Mouse (Mus musculus) adrenal gland, postnatal 14 days (tissue): ENCODE results near the gene Gm4491. TPM values are rescaled to one million over a fixed set of nuclear protein-coding genes. Genes with fewer than 3 reads are reported as not detected.
A peak's percentile ranks its signal among the peaks of the same experiment; 100 is the strongest.

Experiments
- DNase-seq: peaks from one replicate; pipeline ENCODE4 v3.0.0; 2021; ENCODE audit warnings: mixed read lengths
- long read RNA-seq, 2 experiments: library from polyadenylated mRNA; stranded (forward); transcript quantifications; one replicate each; pipeline ENCODE4 v2.0.0; 2021
- total RNA-seq: library from RNA; stranded (reverse); gene quantifications from 2 replicates; pipeline ENCODE4 v1.2.3, GENCODE M21; 2021

Gm4491 gene
- total RNA-seq, result not detected in 2 replicates
- long read RNA-seq, experiment 1, result 0 reads
- long read RNA-seq, experiment 2, result 0 reads

DNA sequence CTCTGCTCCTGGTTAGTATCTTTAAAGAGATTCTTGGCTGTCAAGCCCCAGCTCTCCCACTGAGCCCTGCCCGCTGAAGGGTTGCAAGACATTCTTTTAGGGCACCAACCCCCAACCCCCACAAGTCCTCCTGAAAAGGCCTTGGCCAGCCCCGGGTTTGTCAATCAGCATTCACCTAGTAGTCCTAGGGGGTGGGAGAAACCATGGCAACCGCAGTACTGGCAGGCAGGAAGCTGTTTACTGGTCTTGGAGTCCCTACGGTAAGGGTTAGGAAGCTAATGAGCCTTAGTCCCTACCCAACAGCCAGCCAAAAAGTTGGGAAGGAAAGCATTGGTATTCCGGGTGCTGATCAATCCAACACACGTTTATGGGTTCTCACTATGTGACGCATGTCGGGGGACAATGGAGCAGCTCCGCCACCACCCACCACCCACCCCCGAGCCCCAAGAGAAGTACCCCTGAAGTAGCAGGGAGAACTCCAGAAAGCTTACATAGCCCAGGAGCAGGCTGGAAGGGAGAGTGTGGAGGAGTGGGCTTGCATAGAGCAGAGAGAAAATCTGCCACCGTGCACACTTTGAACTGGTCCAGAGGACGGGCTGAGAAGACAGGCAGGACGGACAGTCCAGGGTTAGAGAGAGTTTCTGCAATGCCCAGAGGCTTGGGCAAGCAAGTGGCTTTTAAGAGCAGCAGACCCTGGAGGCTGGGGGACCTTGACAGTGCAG is at the start of gene Gm4491:
Gene Gm4491 (minus strand): TSS at position 61 of the 722 bp plus-strand sequence.
- no peak for DNase-seq

DNA sequence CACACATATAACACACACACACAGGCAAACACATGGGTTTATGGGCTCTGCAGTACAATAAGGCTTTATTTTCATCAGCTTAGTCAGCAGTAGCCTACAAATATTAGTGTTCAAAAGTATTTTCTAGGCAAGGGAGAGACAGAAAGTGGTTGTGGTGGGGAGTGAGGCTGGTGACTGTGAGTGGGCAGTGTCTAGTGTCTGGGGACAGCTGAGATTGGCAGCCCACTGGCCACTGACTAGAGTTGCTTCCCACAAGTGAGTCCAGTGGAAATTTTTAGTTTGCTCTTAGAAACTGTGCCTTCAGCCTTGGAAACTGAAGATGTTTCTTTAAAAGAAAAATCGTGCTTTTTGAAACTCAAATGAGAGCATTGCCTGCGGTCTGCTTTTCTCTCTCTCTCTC is 46.1 kb upstream of the Gm4491 start:
- peak; percentile 17 for DNase-seq

DNA sequence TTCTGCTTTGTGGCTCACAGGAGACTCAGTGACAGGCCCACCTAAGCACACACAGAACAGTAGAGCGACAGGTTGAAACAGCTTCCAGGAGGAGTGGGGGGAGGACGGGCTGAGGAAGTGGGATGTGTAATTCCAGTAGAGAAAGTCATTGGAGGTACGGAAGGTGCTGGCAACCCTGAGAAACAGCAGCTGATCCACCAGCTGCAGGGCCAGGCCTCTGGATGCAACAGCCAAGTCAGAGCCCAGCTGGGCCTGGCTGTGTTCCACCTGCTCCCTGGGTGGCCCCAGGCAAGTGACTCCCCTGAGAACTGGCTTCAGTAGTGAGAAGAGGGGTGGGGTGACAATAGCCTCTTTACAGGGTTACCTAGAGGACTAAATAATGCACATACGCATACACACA is 45.5 kb upstream of the Gm4491 start:
- peak; percentile 63 for DNase-seq

DNA sequence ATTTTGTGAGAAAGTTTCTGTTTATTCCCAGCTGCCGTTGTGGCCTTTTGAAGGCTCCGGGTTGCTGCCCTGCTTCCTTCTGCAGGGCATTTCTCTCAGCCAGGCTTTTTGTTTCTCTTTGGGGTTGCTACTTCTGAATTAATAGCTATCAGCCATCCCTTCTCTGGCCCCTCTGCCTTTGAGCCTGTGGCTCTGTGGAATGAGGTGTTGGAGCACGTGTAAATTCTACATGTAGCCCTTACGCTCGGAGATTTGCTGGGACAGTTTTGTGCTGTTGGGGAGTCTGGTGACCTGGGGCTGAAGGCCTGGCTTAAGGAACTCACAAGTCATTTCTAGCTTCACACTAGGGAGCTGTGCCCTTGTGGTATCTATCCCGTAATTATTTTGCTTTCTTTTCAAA is 39.2 kb upstream of the Gm4491 start:
- DNase-seq, result no peak

DNA sequence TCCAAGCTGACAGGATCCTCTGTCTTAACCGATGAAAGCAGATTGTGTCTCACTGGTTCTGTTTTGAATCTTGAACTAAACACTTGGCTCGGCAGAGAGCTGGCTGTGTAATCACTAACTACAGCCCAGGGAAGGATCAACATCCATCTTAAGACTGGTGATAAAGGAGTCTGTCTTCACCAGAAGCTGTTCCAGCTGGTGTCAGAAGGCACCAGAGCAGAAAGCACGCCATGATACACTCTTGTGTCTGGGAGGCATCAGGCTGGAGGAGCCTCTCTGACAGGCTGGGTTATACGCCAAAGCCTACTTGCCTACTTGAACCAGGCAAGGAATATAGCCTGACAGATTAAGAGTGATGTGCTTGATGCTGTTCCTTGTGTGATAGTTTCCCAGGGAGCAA is 30.1 kb upstream of the Gm4491 start:
- DNase-seq, result no peak

DNA sequence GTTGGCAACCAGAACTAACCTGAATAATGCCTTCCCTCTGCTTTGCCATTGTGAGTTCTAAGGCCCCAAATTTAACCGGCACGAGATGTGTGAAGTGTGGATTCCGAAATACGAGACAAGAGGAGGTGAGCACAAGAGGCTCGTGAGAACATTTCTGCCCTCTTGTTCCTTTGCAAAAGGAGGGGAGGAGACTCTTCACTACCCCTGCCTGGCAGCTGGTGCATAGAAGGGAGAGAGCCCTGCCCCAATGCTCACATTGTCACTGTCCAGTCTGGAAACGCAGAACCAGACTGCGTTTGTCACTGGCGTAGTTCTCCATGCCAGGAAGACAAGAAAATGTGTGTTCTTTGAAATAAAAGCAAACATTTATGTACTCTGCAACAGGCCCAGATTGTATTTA is 19.6 kb upstream of the Gm4491 start:
- no peak for DNase-seq

DNA sequence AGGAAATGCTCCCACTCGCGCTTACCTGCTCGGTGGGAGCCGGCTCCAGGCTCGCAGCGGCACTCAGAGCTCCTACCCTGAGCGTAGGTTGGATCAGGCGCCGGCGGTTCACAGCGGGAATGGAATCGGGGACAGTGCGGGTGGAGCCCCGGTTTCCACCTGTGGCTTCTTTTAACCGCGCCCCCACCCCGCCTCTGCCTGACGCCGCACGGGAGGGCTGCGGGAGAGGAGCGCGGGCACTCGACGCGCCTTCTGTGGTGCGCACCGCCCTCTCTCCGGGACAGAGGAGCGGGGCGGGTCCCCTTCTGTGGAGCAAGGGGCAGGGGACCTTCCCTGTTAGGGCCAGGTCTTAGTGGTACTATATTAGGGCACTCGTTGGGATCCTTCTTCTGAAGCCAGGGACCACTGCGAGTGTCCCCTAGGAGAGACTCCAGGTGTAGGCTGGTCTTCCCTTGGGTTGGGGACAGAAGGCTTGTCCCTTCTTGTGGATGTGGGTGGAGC is 17.5 kb upstream of the Gm4491 start, which contains the start of gene Gjb6:
Gene Gjb6 (minus strand): TSS at position 451 of the 501 bp plus-strand sequence.
- peak; percentile 4 for DNase-seq

DNA sequence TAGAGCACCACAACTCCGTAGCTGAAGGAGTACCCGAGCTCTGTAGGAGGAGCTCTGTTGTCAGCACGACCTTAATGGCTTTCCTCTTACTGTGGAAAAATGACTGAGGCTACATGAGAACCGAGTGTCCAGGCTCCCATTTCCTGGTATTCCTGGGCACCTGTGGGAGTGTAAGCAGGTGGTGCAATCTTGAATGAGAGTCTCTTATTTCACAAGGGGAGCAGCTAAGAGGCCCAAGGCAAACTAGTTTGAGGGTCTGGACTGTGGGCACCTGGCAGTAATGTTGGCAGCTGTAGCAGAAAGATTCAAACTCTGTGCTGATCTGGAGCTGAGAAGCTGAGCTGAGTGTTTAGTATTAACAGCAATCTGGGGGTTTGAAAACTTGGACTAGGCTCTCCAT is 11.7 kb upstream of the Gm4491 start:
- DNase-seq, result no peak

DNA sequence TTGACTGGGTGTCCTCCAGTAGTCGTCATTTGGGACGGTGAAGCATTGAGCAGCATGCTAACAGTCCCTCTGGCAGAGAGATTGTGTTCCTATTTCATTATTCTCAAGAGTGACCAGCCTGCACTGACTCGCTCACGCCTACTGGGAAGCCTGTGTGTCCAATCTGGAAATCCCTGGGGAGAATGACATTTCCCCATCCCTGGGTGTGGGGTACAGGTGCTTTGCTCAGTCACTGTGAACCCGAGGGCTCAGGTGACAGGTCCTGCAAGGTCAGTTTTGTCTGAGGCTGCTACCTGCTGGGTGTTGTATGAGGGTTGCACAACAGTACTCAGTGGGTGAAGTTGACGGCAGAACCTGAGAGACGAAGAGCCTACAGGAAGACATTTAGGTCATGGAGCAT is 6.6 kb upstream of the Gm4491 start:
- DNase-seq, result no peak

DNA sequence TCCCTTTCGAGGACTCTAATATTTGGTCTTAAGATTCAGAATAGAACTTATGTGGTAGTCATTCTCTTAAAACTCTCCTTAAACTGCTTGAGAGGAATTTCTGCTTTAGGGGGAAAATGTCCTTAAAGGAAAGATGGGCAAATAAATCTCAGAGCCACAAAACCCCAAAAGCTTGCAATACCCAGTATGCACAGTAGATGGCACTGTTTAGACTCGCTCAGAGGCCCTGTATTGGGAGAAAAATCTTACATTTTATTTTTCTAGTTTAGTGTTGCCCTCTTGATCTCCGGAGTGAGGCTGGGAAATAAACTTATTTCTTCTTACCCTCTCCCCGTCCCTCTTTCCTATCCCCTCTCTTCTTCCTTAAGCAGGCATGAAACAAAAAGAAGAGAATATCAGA is 6.5 kb downstream of the Gm4491 start:
- DNase-seq, result peak; percentile 46

DNA sequence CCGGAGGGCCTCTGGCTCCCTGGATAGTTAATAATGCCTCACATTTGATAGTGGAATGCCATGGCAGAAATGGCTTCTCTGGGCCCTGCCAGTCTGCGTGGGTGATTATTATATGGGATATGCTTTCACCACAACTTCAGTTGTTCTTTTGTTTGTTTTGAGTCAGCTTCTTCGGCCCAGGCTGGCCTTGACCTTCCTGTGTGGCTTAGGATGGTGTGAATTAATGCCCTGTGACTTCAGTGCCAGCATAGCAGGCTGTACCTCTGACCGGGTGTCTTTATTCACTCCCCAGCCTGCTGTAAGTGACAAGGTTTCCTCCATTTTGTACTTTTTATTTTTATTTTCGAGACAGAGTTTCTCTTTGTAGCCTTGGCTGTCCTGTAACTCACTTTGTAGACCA is 7.8 kb downstream of the Gm4491 start:
- peak; percentile 28 for DNase-seq

DNA sequence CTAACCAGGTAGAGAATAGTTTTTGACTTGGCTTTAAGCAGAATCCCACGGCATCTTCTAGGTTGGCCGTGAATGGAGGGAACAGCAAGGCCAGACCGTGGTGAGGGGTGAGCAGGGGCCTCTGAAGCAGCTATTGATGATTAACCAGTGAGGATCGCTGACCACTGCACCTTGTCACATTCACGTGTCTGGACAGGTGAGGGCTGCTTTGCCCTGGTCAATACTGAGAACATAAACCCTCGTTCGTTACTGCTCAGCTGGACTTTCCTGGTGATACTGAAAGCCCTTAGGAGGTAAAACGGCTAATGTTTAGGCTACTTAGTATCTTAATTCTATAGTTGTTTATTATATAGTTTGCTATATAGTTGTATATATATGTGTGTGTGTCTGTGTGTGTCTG is 8.6 kb downstream of the Gm4491 start:
- DNase-seq, result no peak

DNA sequence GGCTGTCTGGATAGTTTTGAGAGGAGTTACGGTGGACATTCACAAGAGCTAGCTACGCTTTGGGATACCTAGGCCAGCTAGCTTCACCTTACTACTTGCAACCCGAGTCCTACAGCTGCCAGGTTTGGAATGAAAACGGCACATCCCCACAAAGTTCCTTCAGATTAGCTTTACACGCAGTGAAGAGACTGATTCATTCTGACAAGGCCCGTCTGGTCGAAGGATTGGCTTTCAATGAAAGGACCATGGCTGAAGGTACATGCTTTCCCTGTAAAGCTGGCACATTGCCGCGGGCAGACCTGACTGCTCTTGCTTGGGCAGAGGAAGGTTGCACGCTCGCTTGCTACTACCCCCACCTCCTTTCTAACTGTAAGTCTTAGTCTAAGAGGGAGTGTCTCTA is 10.0 kb downstream of the Gm4491 start:
- no peak for DNase-seq

DNA sequence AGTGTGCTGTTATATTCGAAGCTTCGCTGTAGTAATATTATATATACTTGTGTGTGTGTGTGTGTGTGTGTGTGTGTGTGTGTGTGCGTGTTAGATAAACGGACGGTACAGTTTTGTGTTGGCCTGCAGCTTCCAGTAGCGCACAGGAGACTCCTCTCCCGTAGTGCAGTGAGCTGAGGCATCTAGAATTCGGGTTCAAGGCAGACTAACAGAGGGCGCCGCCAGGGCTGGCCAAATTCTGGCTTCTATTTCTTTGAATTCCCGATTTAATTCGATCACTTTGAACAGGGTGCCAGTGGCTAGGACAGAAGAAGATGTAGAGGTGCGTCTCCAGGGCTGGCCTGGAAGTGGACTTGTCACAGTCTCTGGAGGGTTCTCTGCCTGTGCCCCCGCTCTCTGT is 10.6 kb downstream of the Gm4491 start:
- no peak for DNase-seq

DNA sequence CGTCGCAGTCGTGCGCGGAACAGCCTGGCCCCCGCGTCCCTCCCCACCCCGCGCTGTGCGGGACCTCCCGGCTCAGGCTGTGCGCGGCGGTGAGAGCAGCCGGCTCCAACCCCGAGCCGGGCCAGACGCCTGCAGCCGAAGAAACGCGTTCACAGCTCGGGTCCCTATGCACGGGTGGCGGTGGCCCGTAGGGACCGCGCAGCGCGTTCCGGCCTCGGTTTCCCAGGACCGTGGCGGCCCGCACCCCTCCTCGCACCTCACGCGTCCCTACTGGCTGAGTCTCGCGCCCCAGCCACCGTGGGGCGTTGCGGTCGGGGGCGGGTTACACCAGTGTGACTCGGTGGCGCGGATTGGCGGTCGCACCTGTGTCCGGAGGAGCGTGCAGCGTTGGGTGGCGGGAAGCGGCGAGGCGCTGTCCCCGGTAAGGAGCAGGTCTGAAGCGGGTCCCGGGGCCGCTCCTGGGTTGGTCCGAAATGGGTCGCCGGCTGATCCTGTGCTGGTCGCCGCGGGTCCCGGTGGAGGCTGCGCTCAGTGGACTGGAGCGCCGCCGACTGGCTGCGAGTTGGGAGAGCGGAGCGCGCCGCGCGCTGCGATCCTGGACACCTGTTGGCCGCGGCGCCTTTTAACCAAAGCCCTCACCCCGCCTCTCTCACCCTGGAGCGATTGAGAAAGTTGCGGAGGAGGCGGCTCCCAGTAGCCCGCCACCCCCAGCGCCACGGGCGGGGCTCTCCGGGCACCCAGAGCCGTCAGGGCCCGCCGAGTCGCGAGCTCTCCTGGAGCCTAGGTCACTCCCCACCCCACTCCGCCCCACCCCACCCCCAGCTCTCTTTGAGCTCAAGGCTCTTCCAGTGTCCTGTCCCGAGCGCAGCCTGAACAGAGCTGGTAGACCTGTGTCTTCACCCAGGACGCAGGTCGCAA is 11.3 kb downstream of the Gm4491 start, which contains the start of gene Gjb2:
Gene Gjb2 (minus strand): TSS at position 597 of the 918 bp plus-strand sequence.
- peak; percentile 68 for DNase-seq

DNA sequence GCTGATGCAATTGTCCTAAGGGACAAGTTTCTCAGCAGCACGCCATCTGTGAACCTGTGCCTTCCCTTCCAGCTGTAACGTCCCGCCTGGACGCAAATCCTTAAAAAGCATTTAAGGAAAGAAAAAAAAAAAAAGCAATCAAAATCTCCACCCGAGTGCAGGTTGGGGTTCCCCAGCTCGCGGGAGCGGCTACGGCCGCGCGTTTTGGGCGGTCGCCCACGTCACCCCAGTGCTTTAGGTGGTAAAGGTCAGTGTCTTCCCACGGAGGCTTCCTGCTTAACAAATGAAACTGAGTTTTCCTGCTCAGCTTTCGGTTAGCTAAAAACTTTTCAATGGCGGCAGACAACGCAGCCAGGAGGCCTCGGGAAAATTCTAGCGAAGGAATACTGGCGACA is 12.0 kb downstream of the Gm4491 start:
- DNase-seq, result peak; percentile 29

DNA sequence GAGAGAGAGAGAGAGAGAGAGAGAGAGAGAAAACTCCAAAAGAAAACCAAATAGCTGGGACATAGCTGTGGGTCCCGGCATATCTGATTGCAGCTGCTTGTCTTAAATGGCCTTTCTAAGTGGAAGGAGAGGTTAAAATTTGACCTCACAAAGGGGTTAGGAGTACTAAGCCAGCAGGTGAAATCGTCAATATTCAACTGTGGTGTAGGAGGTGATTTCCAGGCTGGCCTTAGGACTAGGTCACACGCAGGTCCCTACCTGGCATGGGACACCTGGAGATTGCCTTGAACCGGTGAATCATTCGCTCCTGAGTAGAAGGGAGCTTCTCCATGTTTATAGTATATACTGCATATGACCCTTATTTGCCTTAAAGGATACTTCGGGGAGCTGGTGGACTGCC is 12.6 kb downstream of the Gm4491 start:
- no peak for DNase-seq

DNA sequence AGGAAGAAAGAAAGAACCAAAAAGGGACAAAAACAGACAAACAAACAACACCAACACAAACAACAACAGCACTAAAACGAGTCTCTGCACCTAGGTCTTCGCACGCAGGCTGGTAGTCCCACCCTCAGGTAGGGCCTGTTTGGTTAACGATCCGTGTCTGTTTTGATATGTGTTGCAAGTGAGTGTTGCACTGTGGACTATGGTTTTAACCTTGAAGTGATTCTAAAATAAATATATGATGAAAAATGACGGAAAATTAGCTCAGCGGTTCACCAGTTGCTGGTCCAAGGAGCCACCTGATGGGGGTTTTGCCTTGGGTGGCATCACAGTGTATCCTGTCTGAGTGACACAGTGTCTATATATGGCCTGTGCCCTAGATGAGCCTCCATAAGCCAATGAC is 14.1 kb downstream of the Gm4491 start:
- DNase-seq, result no peak

DNA sequence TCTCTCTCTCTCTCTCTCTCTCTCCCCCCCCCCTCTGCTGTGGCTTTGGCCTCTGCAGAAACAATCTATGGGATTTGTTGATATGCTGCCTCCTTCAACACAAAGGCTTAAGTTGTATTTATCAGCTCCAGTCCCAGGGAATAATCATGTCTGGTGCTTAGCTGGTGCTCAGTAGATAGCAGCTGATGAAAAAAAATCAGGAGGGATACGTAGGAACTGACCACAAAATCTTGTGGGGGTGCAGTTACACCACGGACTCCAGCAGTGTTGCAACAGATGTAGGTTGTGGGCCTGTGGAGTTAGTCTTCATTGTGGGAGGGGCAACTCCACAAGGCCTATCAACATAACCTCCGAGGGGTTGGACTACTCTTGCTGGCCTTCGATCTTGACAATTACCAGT is 19.8 kb downstream of the Gm4491 start:
- DNase-seq, result no peak

DNA sequence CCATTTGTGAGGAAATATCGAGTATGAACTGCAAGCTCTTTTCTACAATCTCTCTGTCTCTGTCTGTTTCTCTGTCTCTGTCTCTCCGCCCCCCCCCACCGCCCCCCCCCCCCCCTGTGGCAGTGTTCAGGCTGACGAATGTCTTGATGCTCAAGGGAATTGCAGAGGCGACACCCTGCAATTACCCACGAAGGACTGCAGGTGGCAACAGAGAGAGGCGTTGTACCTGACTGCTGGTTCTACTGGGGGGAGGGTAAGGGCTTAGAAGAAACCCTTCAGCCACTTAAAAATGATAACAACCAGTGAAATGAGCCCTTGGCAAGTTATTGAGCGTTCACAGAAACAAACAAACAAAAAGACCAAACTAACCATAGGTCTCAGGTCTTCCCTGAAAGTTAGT is 22.7 kb downstream of the Gm4491 start:
- DNase-seq, result peak; percentile 69

DNA sequence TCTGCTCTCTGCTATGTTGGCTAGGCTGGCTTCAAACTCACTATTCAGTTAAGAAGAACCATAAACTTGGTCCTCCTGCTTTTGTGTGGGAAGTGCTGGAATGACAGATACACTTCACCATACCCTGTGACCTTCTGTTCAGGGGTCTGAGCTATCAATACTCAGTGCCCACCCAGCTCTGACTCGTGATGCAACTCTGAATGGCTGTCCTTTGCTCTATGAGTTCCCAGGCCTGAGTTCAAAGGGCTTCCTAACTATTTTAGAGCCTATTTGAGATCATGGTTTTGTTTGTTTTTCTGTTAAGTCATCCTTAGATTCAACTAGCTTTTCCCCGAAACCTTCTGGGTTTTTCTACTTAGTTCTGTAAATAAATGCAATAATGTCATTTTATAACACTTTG is 25.7 kb downstream of the Gm4491 start:
- no peak for DNase-seq

DNA sequence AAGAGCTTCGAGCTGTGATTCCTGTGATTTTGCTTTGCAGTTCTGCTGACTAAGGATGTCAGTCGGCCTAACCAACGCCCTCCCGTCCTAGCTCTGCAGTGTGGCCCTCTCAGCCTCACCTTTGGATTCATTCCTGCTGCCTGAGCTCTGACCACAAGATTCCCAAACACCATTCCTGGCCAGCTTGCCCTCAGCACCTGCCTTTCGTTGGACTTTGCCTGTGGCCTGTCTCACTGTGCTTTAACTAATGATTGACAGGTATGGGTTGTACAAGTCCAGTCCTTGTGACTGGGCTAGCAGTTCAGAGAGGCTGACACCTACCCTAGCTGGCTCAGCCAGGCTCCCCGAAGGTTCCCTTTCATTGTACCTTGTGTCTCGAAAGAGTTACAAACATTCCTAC is 26.6 kb downstream of the Gm4491 start:
- no peak for DNase-seq

DNA sequence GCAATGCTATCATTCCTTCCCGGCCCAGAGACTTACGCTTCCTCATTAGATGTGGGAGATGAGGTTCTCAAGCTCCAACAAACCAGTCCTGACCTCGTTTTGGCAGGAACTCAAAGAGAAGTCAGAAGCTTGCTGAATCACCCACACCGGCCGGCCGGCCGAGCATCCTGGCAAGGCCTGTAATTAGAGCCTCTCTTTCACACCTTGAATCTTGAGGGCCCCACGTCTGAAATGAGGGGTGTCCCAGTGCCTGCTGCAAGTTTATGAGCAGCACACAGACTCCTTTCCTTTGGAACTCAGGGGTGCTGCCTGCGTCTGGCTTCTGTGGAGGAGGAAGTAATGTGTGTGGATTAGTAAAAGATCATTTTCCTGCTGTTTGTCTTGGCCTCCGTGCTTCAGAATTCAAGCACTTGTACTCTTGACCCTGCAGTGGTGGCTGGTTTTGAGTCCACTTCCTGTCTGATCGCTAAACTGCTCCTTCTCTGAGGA is 31.5 kb downstream of the Gm4491 start:
- DNase-seq, result no peak
